8 mouse cellular contexts compared by ENCODE assay signal in genomic region chr9:114639186-114639748, GRCm38 (mm10). TPM values are rescaled to one million over a fixed set of nuclear protein-coding genes. Genes with fewer than 3 reads are reported as not detected.
DNase-seq lines count a peak whose midpoint lies in the region; ATAC-seq and TF ChIP-seq lines count a peak whose summit lies in the region.

No protein-coding gene starts in this region.

- no peak for DNase-seq in kidney, adult 2 months
- no peak for DNase-seq in kidney, postnatal 36 days
- DNase-seq in ES-E14 (ENCODE audit: low read depth, low spot score): no peak
- no peak for DNase-seq in left cerebral cortex, postnatal 36 days (ENCODE audit: low spot score in 2 of 2)
- DNase-seq in urinary bladder, postnatal 25 days (ENCODE audit: low spot score): no peak

- peak overlapping the region; percentile 60 for H3K4me3 ChIP-seq in kidney, adult 2 months (ENCODE audit: insufficient read depth, low read depth, low read length)
- H3K4me3 ChIP-seq in ES-E14 (ENCODE audit: insufficient read depth in 1 of 2, low read depth in 1 of 2, low read length in 2 of 2, poor library complexity in 1 of 2, severe bottlenecking in 1 of 2): peak overlapping the region; percentile 88 to 91
- H3K4me3 ChIP-seq in embryonic fibroblast, embryonic 13.5 days (ENCODE audit: insufficient read depth, low read length): peak overlapping the region; percentile 86
- H3K4me3 ChIP-seq in liver, embryonic 12.5 days: peak overlapping the region; percentile 92
- H3K4me3 ChIP-seq in stomach, embryonic 16.5 days (replicated peaks; ENCODE audit: low read length): peak overlapping the region; percentile 92

- peak overlapping the region; percentile 36 for H3K27ac ChIP-seq in kidney, adult 2 months (ENCODE audit: insufficient read depth, low read depth, low read length)
- H3K27ac ChIP-seq in ES-E14 (ENCODE audit: insufficient read depth, low read depth, low read length, poor library complexity, severe bottlenecking): peak overlapping the region; percentile 77
- H3K27ac ChIP-seq in embryonic fibroblast, embryonic 13.5 days (ENCODE audit: insufficient read depth, low read length): peak overlapping the region; percentile 7
- H3K27ac ChIP-seq in liver, embryonic 12.5 days: peak overlapping the region; percentile 89
- H3K27ac ChIP-seq in stomach, embryonic 16.5 days (ENCODE audit: low read length): peak overlapping the region; percentile 82

- 12% methylated on average over 18 of the region's 18 CpGs for WGBS in kidney, adult 2 months
- WGBS in liver, embryonic 12.5 days (ENCODE audit: insufficient replicate concordance): 8% methylated on average over 18 of the region's 18 CpGs
- WGBS in stomach, embryonic 16.5 days: 13% methylated on average over 18 of the region's 18 CpGs

- no peaks in the 10 kb centered on the region for H3K9me3 ChIP-seq in ES-E14 (ENCODE audit: control insufficient read depth, insufficient read depth, low read depth, low read length)
- no peaks in the 10 kb centered on the region for H3K9me3 ChIP-seq in liver, embryonic 12.5 days (replicated peaks)
- no peaks in the 10 kb centered on the region for H3K9me3 ChIP-seq in stomach, embryonic 16.5 days (replicated peaks; ENCODE audit: control insufficient read depth, low read length)

- H3K27me3 ChIP-seq in kidney, adult 2 months (replicated peaks; ENCODE audit: control insufficient read depth, insufficient read depth, low read length): no peaks in the 10 kb centered on the region
- H3K27me3 ChIP-seq in liver, embryonic 12.5 days (replicated peaks): peaks cover 13% of the 10 kb centered on the region
- H3K27me3 ChIP-seq in stomach, embryonic 16.5 days (ENCODE audit: control insufficient read depth, insufficient read depth, low read length): peaks cover 4% of the 10 kb centered on the region; the same call in 1 of the 2 replicates

- ATAC-seq in liver, embryonic 12.5 days: no peak
- peak; percentile 2; the same call in 1 of the 2 replicates for ATAC-seq in stomach, embryonic 16.5 days (ENCODE audit: insufficient read depth, low FRiP score)

- H3K4me1 ChIP-seq in kidney, adult 2 months (ENCODE audit: control insufficient read depth, insufficient read depth, low read length): no peaks in the 10 kb centered on the region
- H3K4me1 ChIP-seq in ES-E14 (ENCODE audit: control insufficient read depth in 2 of 2, insufficient read depth in 2 of 2, low read length in 2 of 2, poor library complexity in 1 of 2): peaks cover 8 to 11% of the 10 kb centered on the region in 2 experiments
- no peaks in the 10 kb centered on the region for H3K4me1 ChIP-seq in embryonic fibroblast, embryonic 13.5 days (ENCODE audit: control insufficient read depth, insufficient read depth, low read length)
- peaks cover 35% of the 10 kb centered on the region for H3K4me1 ChIP-seq in liver, embryonic 12.5 days
- H3K4me1 ChIP-seq in stomach, embryonic 16.5 days (ENCODE audit: control insufficient read depth, insufficient read depth, low read length): peaks cover 3% of the 10 kb centered on the region; the same call in 1 of the 2 replicates

- peak overlapping the region; percentile 91 for H3K4me2 ChIP-seq in liver, embryonic 12.5 days
- H3K4me2 ChIP-seq in stomach, embryonic 16.5 days (ENCODE audit: low read depth, low read length): peak overlapping the region; percentile 88

- TF ChIP-seq POLR2A in kidney, adult 2 months (IDR thresholded peaks at IDR 0.05; ENCODE audit: low read depth, low read length): no peak
- no peak for TF ChIP-seq POLR2A in embryonic fibroblast, embryonic 13.5 days (IDR thresholded peaks at IDR 0.05; ENCODE audit: low read depth, low read length)

- peak overlapping the region; percentile 89 for H3K9ac ChIP-seq in ES-E14 (ENCODE audit: insufficient read depth, low read depth, low read length, poor library complexity, severe bottlenecking)
- H3K9ac ChIP-seq in liver, embryonic 12.5 days: peak overlapping the region; percentile 88
- peak overlapping the region; percentile 86 for H3K9ac ChIP-seq in stomach, embryonic 16.5 days (ENCODE audit: low read length)

- intact Hi-C loops in left cerebral cortex, postnatal 36 days (cut with DNase I): no loop called here

- H3K36me3 ChIP-seq in kidney, adult 2 months (ENCODE audit: control insufficient read depth, insufficient read depth, low read length): no peaks in the 10 kb centered on the region
- H3K36me3 ChIP-seq in ES-E14 (ENCODE audit: control insufficient read depth, insufficient read depth, low read length, poor library complexity, severe bottlenecking): peaks cover 11% of the 10 kb centered on the region; the same call in 1 of the 2 replicates
- peaks cover 10% of the 10 kb centered on the region; the same call in 1 of the 2 replicates for H3K36me3 ChIP-seq in liver, embryonic 12.5 days
- H3K36me3 ChIP-seq in stomach, embryonic 16.5 days (ENCODE audit: control insufficient read depth, insufficient read depth, low read length): 0 out of 2 replicates have a peak, but pooled peaks cover 2% of the 10 kb centered on the region

- no peak for TF ChIP-seq CTCF in kidney, adult 2 months (conservative IDR thresholded peaks at IDR 0.05; ENCODE audit: insufficient read depth, insufficient read length, low read depth, low read length)
- TF ChIP-seq CTCF in embryonic fibroblast, embryonic 13.5 days (IDR thresholded peaks at IDR 0.05; ENCODE audit: borderline replicate concordance, insufficient read depth, low read length): no peak

- in situ Hi-C loops in ES-E14 (cut with MboI; ENCODE audit: low sequenced_read_pairs in 2 of 2, unreplicated experiment in 2 of 2): no loop called here

TF ChIP-seq in ES-E14, 5 proteins besides CTCF, POLR2A, EP300 and RAD21:
- TF ChIP-seq CHD2 (IDR thresholded peaks at IDR 0.05; ENCODE audit: low read depth, low read length) (no peak), ZNF384 (IDR thresholded peaks at IDR 0.05; ENCODE audit: low read depth, low read length) (no peak), MAFK (IDR thresholded peaks at IDR 0.05; ENCODE audit: insufficient read depth, low read depth, low read length) (no peak), HCFC1 (IDR thresholded peaks at IDR 0.05; ENCODE audit: borderline replicate concordance, insufficient read depth, low read length) (no peak), ZC3H11A (IDR thresholded peaks at IDR 0.05; ENCODE audit: borderline replicate concordance, low read depth, low read length) (no peak)

RNA-seq across cellular contexts. Expression of gene Cnot10, which starts 0.7 kb away (rescaled TPM):
- 21.9 and 24.0 TPM in 2 replicates for polyA plus RNA-seq in kidney, adult 2 months (2012; rRNA removed)
- total RNA-seq in ES-E14 (2012; rRNA removed): 73.0 and 73.4 TPM in 2 replicates
- 32.2 and 38.6 TPM in 2 replicates for polyA plus RNA-seq in embryonic fibroblast, embryonic 13.5 days (2011; ENCODE audit: insufficient read length, low read depth, missing spikeins)
- 35.8 and 38.9 TPM in 2 replicates for polyA plus RNA-seq in liver, embryonic 12.5 days (2016; fragmentation: Nextera tagmentation; extraction: Ambion mirVana)
- polyA plus RNA-seq in stomach, embryonic 16.5 days (2015; fragmentation: Nextera tagmentation; extraction: Ambion mirVana): 54.6 and 57.8 TPM in 2 replicates
- 10 to 100 TPM; 38.2 to 51.7 TPM for total RNA-seq in left cerebral cortex, postnatal 36 days (2021)

RNA-seq across cellular contexts. Expression of gene Dync1li1, which starts 49.3 kb away (rescaled TPM):
- 21.3 and 24.6 TPM in 2 replicates for polyA plus RNA-seq in kidney, adult 2 months (2012; rRNA removed)
- total RNA-seq in ES-E14 (2012; rRNA removed): 50.8 and 63.8 TPM in 2 replicates
- polyA plus RNA-seq in embryonic fibroblast, embryonic 13.5 days (2011; ENCODE audit: insufficient read length, low read depth, missing spikeins): 58.0 and 58.5 TPM in 2 replicates
- polyA plus RNA-seq in liver, embryonic 12.5 days (2016; fragmentation: Nextera tagmentation; extraction: Ambion mirVana): 37.7 and 41.3 TPM in 2 replicates
- 45.2 and 53.0 TPM in 2 replicates for polyA plus RNA-seq in stomach, embryonic 16.5 days (2015; fragmentation: Nextera tagmentation; extraction: Ambion mirVana)
- 10 to 100 TPM; 91.3 to 92.5 TPM for total RNA-seq in left cerebral cortex, postnatal 36 days (2021)

Comparison
In these comparisons a context has a peak if more than half of its experiments do, and no peak if none do; other contexts are left out.
1. H3K27ac ChIP-seq: peak in every context shown above with its lines; median percentile 89 in liver, embryonic 12.5 days; 82 in stomach, embryonic 16.5 days; 77 in ES-E14; 36 in kidney, adult 2 months; 7 in embryonic fibroblast, embryonic 13.5 days.